Mouse (Mus musculus) embryonic fibroblast, embryonic 13.5 days (primary cell): ENCODE measurements around the gene Actn2. TPM values are rescaled to one million over a fixed set of nuclear protein-coding genes. Genes with fewer than 3 reads are reported as not detected.

Source experiments
- H3K27ac ChIP-seq: 2 replicates; pipeline ENCODE4 v1.5.1; 2012; ENCODE audit warnings: low read length, control low read depth, inconsistent platforms; ENCODE audit not compliant: insufficient read depth
- H3K4me1 ChIP-seq: 2 replicates; pipeline ENCODE4 v1.6.1; 2011; ENCODE audit warnings: low read length; ENCODE audit not compliant: control insufficient read depth, insufficient read depth
- H3K4me3 ChIP-seq: 2 replicates; pipeline ENCODE4 v1.5.1; 2011; ENCODE audit warnings: mild to moderate bottlenecking, control low read depth, low read length; ENCODE audit not compliant: insufficient read depth
- CTCF ChIP-seq: IDR thresholded peaks from 2 replicates; pipeline ENCODE4 v1.5.1; 2011; ENCODE audit warnings: mild to moderate bottlenecking, control low read depth, low read length, moderate library complexity, borderline replicate concordance; ENCODE audit not compliant: insufficient read depth
- POLR2A ChIP-seq: IDR thresholded peaks from 2 replicates; pipeline ENCODE4 v1.6.1; 2011; ENCODE audit warnings: low read depth, mild to moderate bottlenecking, control low read depth, low read length, moderate library complexity
- polyA plus RNA-seq: library from polyadenylated mRNA; stranded (reverse); fragments of >200 nt; gene quantifications from 2 replicates; pipeline ENCODE4 v1.2.4, GENCODE M21; 2011; ENCODE audit warnings: low read depth; ENCODE audit not compliant: missing spikeins, insufficient read length

Actn2 gene
- not detected in 2 replicates for polyA plus RNA-seq

GRCm38 (mm10) chr13:12340183-12340975, at the start of gene Actn2:
Gene Actn2 (minus strand): TSS chr13:12340760.
- no peak for TF ChIP-seq CTCF
- TF ChIP-seq POLR2A = peak; percentile 10; the same call in 1 of the 2 replicates
- Histone ChIP-seq H3K4me1 (no peaks in the 10 kb centered on the region), H3K27ac (no peak within 1 kb of the TSS), H3K4me3 (peak within 1 kb of the TSS; percentile 22; the same call in 1 of the 2 replicates)

GRCm38 (mm10) chr13:12386286-12386685, 45.7 kb upstream of the Actn2 start:
- Histone ChIP-seq H3K4me3 (no peak overlapping the region), H3K4me1 (no peaks in the 10 kb centered on the region), H3K27ac (no peak overlapping the region)
- TF ChIP-seq CTCF = no peak
- no peak for TF ChIP-seq POLR2A

GRCm38 (mm10) chr13:12384796-12385195, 44.2 kb upstream of the Actn2 start:
- no peak overlapping the region for H3K4me3 ChIP-seq
- H3K4me1 ChIP-seq = no peaks in the 10 kb centered on the region
- H3K27ac ChIP-seq = peak overlapping the region; percentile 52; the same call in 1 of the 2 replicates
- TF ChIP-seq CTCF (no peak), POLR2A (no peak)

- no peak overlapping the region for H3K4me3 ChIP-seq
- no peaks in the 10 kb centered on the region for H3K4me1 ChIP-seq
- no peak overlapping the region for H3K27ac ChIP-seq
- TF ChIP-seq POLR2A (no peak), CTCF (no peak)
These were observed 36.2 kb upstream of the Actn2 start for GRCm38 (mm10) chr13:12376778-12377177.

- Histone ChIP-seq H3K27ac (no peak overlapping the region), H3K4me1 (no peaks in the 10 kb centered on the region), H3K4me3 (no peak overlapping the region)
- no peak for TF ChIP-seq POLR2A
These were observed 32.2 kb upstream of the Actn2 start for GRCm38 (mm10) chr13:12372755-12373154.

DNA sequence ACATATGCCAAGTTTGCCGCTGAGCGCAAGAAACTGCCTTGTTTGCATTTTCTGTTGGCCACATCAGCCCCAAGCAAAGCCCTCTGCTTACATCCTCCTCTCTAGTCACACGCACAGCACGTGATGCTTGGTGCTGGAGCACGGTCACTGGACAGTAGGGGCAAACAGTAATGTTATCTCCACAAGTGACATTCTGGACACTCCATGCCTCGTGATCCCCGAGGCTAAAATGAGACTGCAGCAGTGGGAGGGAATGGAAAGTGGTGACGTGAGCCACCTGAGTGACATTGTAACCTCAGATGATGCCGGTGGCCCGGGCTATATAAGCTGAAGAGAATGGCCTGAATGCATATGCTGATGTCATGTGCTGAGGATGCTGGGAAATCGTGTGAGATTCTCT, 29.4 kb upstream of the Actn2 start:
- H3K4me3 ChIP-seq = no peak overlapping the region
- no peak overlapping the region for H3K27ac ChIP-seq
- TF ChIP-seq POLR2A = no peak
- TF ChIP-seq CTCF = no peak
- H3K4me1 ChIP-seq = no peaks in the 10 kb centered on the region

GRCm38 (mm10) chr13:12369041-12369621, 28.6 kb upstream of the Actn2 start:
- TF ChIP-seq CTCF = no peak
- no peak for TF ChIP-seq POLR2A
- Histone ChIP-seq H3K4me3 (no peak overlapping the region), H3K27ac (no peak overlapping the region), H3K4me1 (no peaks in the 10 kb centered on the region)

DNA sequence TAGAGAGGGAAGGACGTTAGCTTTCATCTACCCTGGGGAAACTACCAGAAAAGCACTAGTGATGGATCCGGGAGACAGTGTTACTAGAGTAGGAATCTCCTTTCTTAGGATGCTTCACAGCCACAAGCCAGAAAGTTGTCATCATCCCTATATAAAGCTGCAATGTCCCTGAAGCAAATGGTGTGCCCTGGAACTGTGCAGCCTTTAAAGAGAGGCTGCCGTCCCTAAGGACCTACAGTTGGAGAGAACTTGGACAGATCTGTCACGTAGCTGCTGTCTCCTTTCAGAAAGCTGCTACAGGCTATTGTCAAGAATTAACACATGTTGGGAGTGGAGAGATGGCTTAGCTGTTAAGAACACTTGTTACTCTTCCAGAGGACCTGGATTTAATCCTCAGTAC, 20.9 kb upstream of the Actn2 start:
- Histone ChIP-seq H3K4me1 (no peaks in the 10 kb centered on the region), H3K27ac (no peak overlapping the region), H3K4me3 (no peak overlapping the region)
- no peak for TF ChIP-seq POLR2A
- no peak for TF ChIP-seq CTCF

DNA sequence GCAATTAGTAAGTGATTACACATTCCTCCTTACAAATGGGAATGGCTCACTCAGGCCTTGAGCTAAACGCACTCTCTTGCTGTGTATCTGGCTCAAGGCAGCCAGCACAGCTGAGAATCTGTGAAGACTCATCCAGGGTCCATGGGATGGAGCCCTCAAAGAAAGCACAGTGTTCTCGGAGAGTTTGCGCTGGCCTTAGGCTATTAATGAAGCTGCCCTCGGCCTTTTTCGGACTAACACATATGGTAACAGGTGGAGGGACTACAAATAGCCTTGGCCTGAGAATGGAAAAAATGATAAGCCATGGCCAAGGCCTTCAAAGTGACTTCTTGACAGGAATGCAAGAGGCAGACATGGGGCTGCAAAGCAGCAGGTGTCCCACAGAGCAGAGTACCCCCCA, 17.0 kb upstream of the Actn2 start:
- no peak overlapping the region for H3K27ac ChIP-seq
- no peaks in the 10 kb centered on the region for H3K4me1 ChIP-seq
- no peak overlapping the region for H3K4me3 ChIP-seq
- no peak for TF ChIP-seq CTCF
- no peak for TF ChIP-seq POLR2A

GRCm38 (mm10) chr13:12356184-12356583, 15.6 kb upstream of the Actn2 start:
- Histone ChIP-seq H3K27ac (no peak overlapping the region), H3K4me3 (no peak overlapping the region), H3K4me1 (no peaks in the 10 kb centered on the region)
- no peak for TF ChIP-seq CTCF
- no peak for TF ChIP-seq POLR2A
